Mouse (Mus musculus): ENCODE results near the gene Samd4b.

GRCm38 (mm10) chr7:28645366-28645765, 47.4 kb upstream of the Samd4b start:
- TF ChIP-seq CTCF (IDR thresholded peaks at IDR 0.05 in 2 of 3, conservative IDR thresholded peaks at IDR 0.05 in 1 of 3; ENCODE audit: control insufficient read depth in 1 of 3, insufficient read depth in 1 of 3, low read depth in 2 of 3, low read length in 3 of 3, poor library complexity in 1 of 3, severe bottlenecking in 1 of 3) = no peak
- TF ChIP-seq NRF1 (IDR thresholded peaks at IDR 0.05; ENCODE audit: insufficient read depth, low read depth, low read length, poor library complexity, severe bottlenecking) = no peak
- TF ChIP-seq E2F4 (IDR thresholded peaks at IDR 0.05; ENCODE audit: borderline replicate concordance, low read depth, low read length) = no peak
- no peak for TF ChIP-seq POLR2A (IDR thresholded peaks at IDR 0.05; ENCODE audit: control insufficient read depth in 1 of 2, insufficient read depth in 1 of 2, low read depth in 1 of 2, low read length in 2 of 2, poor library complexity in 1 of 2)
- TF ChIP-seq EP300 (IDR thresholded peaks at IDR 0.05; ENCODE audit: low read depth in 1 of 2, low read length in 2 of 2) = no peak

Measured in MEL (cell line).